Mouse (Mus musculus) layer of hippocampus, adult 8-10 months (tissue): ENCODE measurements at regions not wholly inside any gene's neighbourhood (a gene's known extent, or its start where the extent isn't known, plus 50 kb on each side); places are given as distances from the start of the nearest gene placed in this dataset.

Source experiments
- DNase-seq, 2 experiments: peaks; one replicate each; pipeline ENCODE4 v3.0.0; 2022; ENCODE audit warnings: low spot score in 2 of 2

GRCm38 (mm10) chr2:21044781-21045180 lies 76.1 kb upstream of the Arhgap21 start:
- DNase-seq, result no peak

- DNase-seq, result no peak
Measured at GRCm38 (mm10) chr2:21044007-21044406, 75.3 kb upstream of the Arhgap21 start.

- DNase-seq, result no peak
Measured at GRCm38 (mm10) chr2:21043302-21043701, 74.6 kb upstream of the Arhgap21 start.

GRCm38 (mm10) chr2:21037607-21038006 lies 68.9 kb upstream of the Arhgap21 start:
- DNase-seq, result no peak

- DNase-seq, result peak; percentile 68 to 79
Measured at GRCm38 (mm10) chr2:21037181-21037580, 68.5 kb upstream of the Arhgap21 start.

- DNase-seq, result no peak
Measured at GRCm38 (mm10) chr2:21035884-21036648, 67.4 kb upstream of the Arhgap21 start.

- DNase-seq, result peak in 1 of 2 experiments; percentile 56
Measured at GRCm38 (mm10) chr2:21034651-21035050, 66.0 kb upstream of the Arhgap21 start.

GRCm38 (mm10) chr2:21030650-21031049 lies 62.0 kb upstream of the Arhgap21 start:
- no peak for DNase-seq

- DNase-seq, result no peak
Measured at GRCm38 (mm10) chr2:21029391-21030010, 60.8 kb upstream of the Arhgap21 start.

GRCm38 (mm10) chr2:21028605-21029004 lies 59.9 kb upstream of the Arhgap21 start:
- DNase-seq, result peak; percentile 62 to 70

- DNase-seq, result no peak
Measured at GRCm38 (mm10) chr2:21018535-21018934, 49.9 kb upstream of the Arhgap21 start.
